Mouse (Mus musculus) small intestine, adult 2 months (tissue): ENCODE data around the gene Rpn1.

Experiments
- CTCF ChIP-seq: fragments of 200-500 bp; IDR thresholded peaks from 2 replicates; pipeline ENCODE4 v1.5.1; 2012; ENCODE audit warnings: low read depth, mild to moderate bottlenecking, control low read depth, inconsistent platforms, low read length, moderate library complexity, mixed read lengths; ENCODE audit not compliant: insufficient replicate concordance, insufficient read length; ENCODE audit errors: extremely low read depth
- POLR2A ChIP-seq: fragments of 200-500 bp; IDR thresholded peaks from 2 replicates; pipeline ENCODE4 v1.6.1; 2012; ENCODE audit warnings: low read depth, mild to moderate bottlenecking, control low read depth, inconsistent platforms, low read length, moderate library complexity

DNA sequence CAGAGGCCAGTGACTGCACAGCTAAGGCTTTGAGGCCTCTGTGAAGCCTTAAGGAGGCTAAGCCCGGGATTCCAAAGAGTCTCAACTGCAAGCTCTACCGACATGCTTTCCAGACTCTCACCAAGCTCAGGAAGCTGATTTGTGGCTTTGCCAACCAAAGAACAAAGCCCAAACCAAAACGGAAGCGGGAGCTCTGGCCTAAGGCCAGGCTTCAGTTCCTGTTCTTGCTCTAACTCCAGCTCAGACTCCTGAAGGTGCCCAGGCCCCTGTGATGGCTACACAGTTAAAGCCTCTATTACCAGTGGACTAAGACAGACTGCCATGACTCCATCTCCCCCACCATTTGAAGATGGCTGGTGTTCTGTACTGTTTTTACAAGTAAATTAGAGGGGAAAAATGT is 19.2 kb upstream of the Rpn1 start:
- TF ChIP-seq CTCF (no peak), POLR2A (no peak)
